Mouse (Mus musculus) G1E (cell line): ENCODE results near the gene Olfr231.

Experiments
- CTCF ChIP-seq: IDR thresholded peaks from 2 replicates; pipeline ENCODE4 v1.5.1; 2012; ENCODE audit warnings: low read depth, low read length, inconsistent platforms, mixed read lengths
- GATA1 ChIP-seq: IDR thresholded peaks from 2 replicates; pipeline ENCODE4 v1.6.1; 2012; ENCODE audit warnings: borderline replicate concordance, low read length, inconsistent platforms, mixed read lengths
- GATA2 ChIP-seq: IDR thresholded peaks from 2 replicates; pipeline ENCODE4 v1.6.1; 2012; ENCODE audit warnings: low read depth, low read length, inconsistent platforms, borderline replicate concordance
- TAL1 ChIP-seq: conservative IDR thresholded peaks from 2 replicates; pipeline ENCODE4 v1.6.1; 2012; ENCODE audit warnings: low read depth, low read length, inconsistent platforms, mixed read lengths

GRCm38 (mm10) chr1:174121062-174121461, at the start of gene Olfr231:
- no peak for TF ChIP-seq CTCF
- TF ChIP-seq TAL1 = no peak
- no peak for TF ChIP-seq GATA1
- TF ChIP-seq GATA2 = no peak
